Mouse (Mus musculus): ENCODE measurements around the gene Rala. TPM values are rescaled to one million over a fixed set of nuclear protein-coding genes. Genes with fewer than 3 reads are reported as not detected.

Gene Rala
- total RNA-seq (2023) = 10 to 100 TPM; 22.4 to 24.3 TPM

GRCm38 (mm10) chr13:17944078-17944917 lies at the start of gene Rala:
Rala (minus strand) TSS chr13:17944239.

DNA sequence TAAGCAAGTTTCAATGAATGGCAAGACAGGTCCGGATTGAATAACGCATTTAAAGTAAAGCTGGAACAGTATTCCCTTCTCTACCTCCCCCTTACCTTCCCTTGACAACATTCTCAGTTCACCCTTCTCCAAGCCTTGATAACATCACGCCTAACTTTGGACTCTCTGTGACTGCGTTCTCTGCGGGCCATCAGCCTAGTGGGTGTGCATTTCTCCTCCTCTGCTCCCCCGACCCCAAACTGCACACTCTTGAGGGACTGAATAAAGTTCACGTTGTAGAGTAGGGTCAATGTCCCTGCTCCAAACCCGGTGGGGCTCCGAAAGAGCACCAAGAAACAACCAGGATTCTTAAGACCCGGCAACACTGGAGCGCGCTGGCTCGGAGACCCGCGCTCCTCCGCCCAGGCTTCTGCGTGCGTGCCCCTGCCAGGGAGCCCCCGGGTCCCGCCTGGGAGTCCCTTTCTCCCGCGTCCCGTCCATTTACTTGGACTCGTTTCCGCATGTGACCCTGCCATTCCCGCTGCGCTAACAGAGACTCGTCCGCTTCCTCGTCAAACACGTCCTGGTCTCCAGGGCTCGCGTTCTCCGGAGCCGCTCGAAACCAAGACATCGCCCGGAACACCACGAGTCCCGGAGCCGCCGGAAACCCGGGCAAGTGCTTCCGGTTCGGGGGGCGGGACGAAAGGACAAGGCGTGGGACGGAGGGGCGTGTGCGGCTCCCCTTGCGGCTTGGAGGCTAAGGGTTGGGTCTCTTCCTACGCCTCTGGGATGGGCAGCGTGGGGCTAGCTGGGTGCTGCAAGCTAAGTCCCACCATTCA lies 48.9 kb upstream of the Rala start, which contains the start of gene Yae1d1:
Yae1d1 (minus strand) TSS at position 653 of the 818 bp plus-strand sequence.

Other genes with a start within 250 kb of the Rala start
- 10 to 100 TPM; 23.6 to 24.9 TPM for gene Mplkip, start 249.0 kb downstream of the Rala start, total RNA-seq (2023)
- gene Sugct, start 248.7 kb downstream of the Rala start, total RNA-seq (2023) = under 1 TPM in 1 of 2 experiments, not detected in 1; 0.20 TPM
- gene Cdk13, start 139.1 kb downstream of the Rala start, total RNA-seq (2023) = 10 to 100 TPM; 68.1 to 83.7 TPM
- gene Yae1d1, start 49.1 kb upstream of the Rala start, total RNA-seq (2023) = 1 to 10 TPM; 2.7 to 2.9 TPM

Measured in neutrophil, adult 83 days (primary cell).